Comparison of ENCODE assay signal across 27 mouse cellular contexts in the genomic region with DNA sequence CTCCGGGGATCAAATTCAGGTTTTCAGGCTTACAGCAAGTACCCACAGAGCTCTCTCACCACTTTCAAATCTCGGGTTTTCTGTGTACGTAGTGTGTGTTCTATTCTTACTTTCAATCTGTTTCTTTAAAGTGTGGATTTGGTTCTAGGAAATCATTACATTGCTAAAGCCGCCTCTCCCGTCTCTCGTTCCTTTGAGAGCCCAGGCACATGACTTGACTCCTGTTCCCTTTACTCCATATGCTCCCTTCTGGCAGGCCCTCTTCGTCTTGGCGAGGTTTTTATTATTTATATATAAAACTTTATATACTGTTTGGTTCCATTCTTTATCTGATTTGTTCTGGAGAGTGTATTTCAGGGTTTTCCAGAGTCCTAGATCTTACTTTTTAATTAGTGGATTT.
"Had no signal": no experiment of that assay in that cellular context is flagged by ENCODE, and none has a peak within 500 bp of the region (broad histone marks: within the 10 kb centered on the region; RNA-seq: fewer than 3 reads in every experiment).

No protein-coding gene starts in this region.

- H3K4me1 ChIP-seq: heart, embryonic 13.5 days; heart, embryonic 15.5 days; hindbrain, embryonic 13.5 days; hindbrain, embryonic 15.5 days; kidney, embryonic 15.5 days; liver, embryonic 12.5 days had no signal

- H3K9me3 ChIP-seq: heart, embryonic 15.5 days; hindbrain, embryonic 13.5 days; hindbrain, embryonic 15.5 days; kidney, embryonic 15.5 days; limb, embryonic 15.5 days had no signal

- H3K9ac ChIP-seq: heart, embryonic 13.5 days; heart, embryonic 15.5 days; hindbrain, embryonic 13.5 days; hindbrain, embryonic 15.5 days; kidney, embryonic 15.5 days; limb, embryonic 12.5 days; limb, embryonic 15.5 days; liver, embryonic 12.5 days; liver, embryonic 14.5 days had no signal

- H3K36me3 ChIP-seq: heart, embryonic 15.5 days; hindbrain, embryonic 13.5 days; hindbrain, embryonic 15.5 days; kidney, embryonic 15.5 days; limb, embryonic 12.5 days; limb, embryonic 15.5 days; liver, embryonic 12.5 days had no signal

- H3K4me3 ChIP-seq: gastrocnemius, adult 2 months; heart, embryonic 13.5 days; heart, embryonic 15.5 days; hindbrain, embryonic 13.5 days; hindbrain, embryonic 15.5 days; kidney, embryonic 15.5 days; limb, embryonic 12.5 days; limb, embryonic 15.5 days; liver, embryonic 12.5 days had no signal

- ATAC-seq: hindbrain, postnatal 0 days; intestine, embryonic 16.5 days; liver, embryonic 12.5 days had no signal

- H3K27me3 ChIP-seq: hindbrain, embryonic 13.5 days; hindbrain, embryonic 15.5 days; limb, embryonic 15.5 days had no signal

- DNase-seq: gastrocnemius, adult 2 months; gastrocnemius, postnatal 10 days; gastrocnemius, postnatal 25 days; heart, adult 18-20 months; heart, postnatal 14 days; heart, postnatal 36 days; kidney, adult 11 months; kidney, adult 2 months; kidney, adult 9 months; kidney, postnatal 14 days; kidney, postnatal 36 days; layer of hippocampus, adult 9-11 months; layer of hippocampus, postnatal 36 days; left cerebral cortex, postnatal 4 days had no signal

- H3K27ac ChIP-seq: gastrocnemius, adult 2 months; heart, embryonic 13.5 days; heart, embryonic 15.5 days; hindbrain, embryonic 13.5 days; hindbrain, embryonic 15.5 days; hindbrain, postnatal 0 days; kidney, embryonic 15.5 days; kidney, postnatal 0 days; limb, embryonic 12.5 days; limb, embryonic 15.5 days; liver, embryonic 12.5 days; liver, embryonic 14.5 days had no signal

- H3K4me2 ChIP-seq: heart, embryonic 11.5 days; heart, embryonic 13.5 days; heart, embryonic 15.5 days; hindbrain, embryonic 13.5 days; hindbrain, embryonic 15.5 days; kidney, embryonic 15.5 days; limb, embryonic 12.5 days; limb, embryonic 15.5 days; liver, embryonic 12.5 days had no signal
